Mouse (Mus musculus) neural tube, embryonic 11.5 days (tissue): Measurements from ENCODE around the gene Neurod2. TPM values are rescaled to one million over a fixed set of nuclear protein-coding genes. Genes with fewer than 3 reads are reported as not detected.
A peak's percentile ranks its signal among the peaks of the same experiment; 100 is the strongest.

Experiments
- ATAC-seq: fragments of 200-750 bp; cut with Nextera tagmentation; 2 replicates; pipeline ENCODE4 v1.8.0; 2017; ENCODE audit warnings: moderate number of reproducible peaks, mild to moderate bottlenecking, moderate TSS enrichment, moderate library complexity; ENCODE audit not compliant: insufficient read depth, low FRiP score, low TSS enrichment
- DNase-seq: peaks from one replicate; pipeline ENCODE4 v3.0.0-alpha.2; 2015; ENCODE audit warnings: low spot score
- H3K27ac ChIP-seq: fragments of 300-500 bp; sonication (generic); 2 replicates; pipeline ENCODE4 v1.5.1; 2014; ENCODE audit warnings: low read depth, mild to moderate bottlenecking, low read length
- H3K27me3 ChIP-seq: fragments of 300-500 bp; sonication (generic); 2 replicates; pipeline ENCODE4 v1.6.1; 2014; ENCODE audit warnings: mild to moderate bottlenecking, low read length, mixed read lengths; ENCODE audit not compliant: control insufficient read depth, insufficient read depth
- H3K36me3 ChIP-seq: fragments of 300-500 bp; sonication (generic); 2 replicates; pipeline ENCODE4 v1.6.1; 2014; ENCODE audit warnings: mild to moderate bottlenecking, low read length, moderate library complexity, mixed read lengths; ENCODE audit not compliant: control insufficient read depth, insufficient read depth
- H3K4me1 ChIP-seq: fragments of 300-500 bp; sonication (generic); 2 replicates; pipeline ENCODE4 v1.6.1; 2014; ENCODE audit warnings: low read length, mixed read lengths; ENCODE audit not compliant: control insufficient read depth, insufficient read depth
- H3K4me2 ChIP-seq: fragments of 300-500 bp; sonication (generic); 2 replicates; pipeline ENCODE4 v1.6.1; 2014; ENCODE audit warnings: low read depth, mild to moderate bottlenecking, moderate library complexity
- H3K4me3 ChIP-seq: fragments of 300-500 bp; sonication (generic); 2 replicates; pipeline ENCODE4 v1.5.1; 2014; ENCODE audit warnings: low read depth, low read length
- H3K9ac ChIP-seq: fragments of 300-500 bp; sonication (generic); 2 replicates; pipeline ENCODE4 v1.6.1; 2014; ENCODE audit warnings: mild to moderate bottlenecking, low read length
- H3K9me3 ChIP-seq: fragments of 300-500 bp; sonication (generic); 2 replicates; pipeline ENCODE4 v1.6.1; 2016; ENCODE audit warnings: low read length; ENCODE audit not compliant: control insufficient read depth
- WGBS: fragments of 180-500 bp; shearing (Covaris S2); extraction: QIAGEN DNeasy Blood & Tissue Kit; methylation state at CpG from one replicate; pipeline ENCODE4 v1.1.7; 2014; 5-methylcytosine and 5-hydroxymethylcytosine counted together
- polyA plus RNA-seq: library from polyadenylated mRNA; unstranded; fragments of >200 nt; fragmentation: Nextera tagmentation; extraction: Ambion mirVana; gene quantifications from 2 replicates; pipeline ENCODE4 v1.2.1, GENCODE M21; 2014

Gene Neurod2
- polyA plus RNA-seq, 1 experiment from 2014 or later, result 1.2 TPM

GRCm38 (mm10) chr11:98369337-98369736, 39.9 kb upstream of the Neurod2 start:
- 88% methylated on average over 6 of the region's 6 CpGs for WGBS
- DNase-seq, result no peak
- ATAC-seq, result no peak

GRCm38 (mm10) chr11:98367863-98368186, 38.4 kb upstream of the Neurod2 start:
- H3K4me1 ChIP-seq, result peaks cover 14% of the 10 kb centered on the region
- no peak overlapping the region for H3K27ac ChIP-seq
- H3K36me3 ChIP-seq, result no peaks in the 10 kb centered on the region
- H3K27me3 ChIP-seq, result no peaks in the 10 kb centered on the region
- no peak overlapping the region for H3K9ac ChIP-seq
- no peaks in the 10 kb centered on the region for H3K9me3 ChIP-seq
- H3K4me3 ChIP-seq, result no peak overlapping the region
- no peak for ATAC-seq
- no peak overlapping the region for H3K4me2 ChIP-seq
- DNase-seq, result no peak
- 83% methylated on average over 7 of the region's 7 CpGs for WGBS

More at GRCm38 (mm10) chr11:98369337-98369736, 39.9 kb upstream of the Neurod2 start:
- Histone ChIP-seq H3K4me1 (peaks cover 14% of the 10 kb centered on the region), H3K4me2 (no peak overlapping the region), H3K27ac (no peak overlapping the region), H3K9me3 (no peaks in the 10 kb centered on the region), H3K27me3 (no peaks in the 10 kb centered on the region), H3K4me3 (no peak overlapping the region), H3K9ac (no peak overlapping the region), H3K36me3 (0 out of 2 replicates have a peak, but pooled peaks cover 3% of the 10 kb centered on the region)

DNA sequence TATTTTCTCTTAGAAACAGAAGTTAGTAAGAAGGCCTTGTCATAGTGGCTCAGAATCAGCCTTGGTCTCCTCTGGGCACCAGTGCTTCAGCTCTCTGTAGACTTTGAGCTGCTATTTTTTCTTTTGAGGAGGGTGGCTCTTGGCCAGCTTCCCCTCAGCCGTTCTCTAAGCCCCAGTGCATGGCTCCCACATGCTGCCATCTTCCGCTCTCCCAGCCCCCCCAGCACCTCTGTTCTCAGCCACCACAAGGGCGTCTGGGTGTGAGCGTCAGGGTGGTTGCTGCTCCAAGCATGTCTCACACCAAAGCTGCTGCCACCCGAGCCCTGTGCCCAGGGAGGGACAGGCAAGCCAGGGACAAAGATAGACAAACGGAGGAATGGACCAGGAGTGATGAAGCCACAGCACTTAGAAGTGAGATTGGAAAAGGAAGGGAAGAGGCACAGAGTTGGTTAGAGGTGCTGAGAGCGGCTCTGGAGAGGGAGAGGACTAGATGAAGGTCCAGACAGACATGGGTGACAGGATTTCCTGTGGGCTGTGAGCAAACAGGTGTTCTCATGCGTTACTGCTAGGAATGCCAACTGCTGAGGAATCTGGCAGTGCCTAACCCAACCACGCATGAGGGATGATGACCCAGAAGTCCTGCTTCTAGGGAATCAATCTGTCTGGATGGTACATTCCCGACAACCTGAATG, 37.9 kb upstream of the Neurod2 start:
- Histone ChIP-seq H3K9ac (no peak overlapping the region), H3K4me1 (peaks cover 14% of the 10 kb centered on the region), H3K36me3 (no peaks in the 10 kb centered on the region), H3K27ac (no peak overlapping the region), H3K27me3 (no peaks in the 10 kb centered on the region), H3K4me3 (no peak overlapping the region), H3K9me3 (no peaks in the 10 kb centered on the region), H3K4me2 (no peak overlapping the region)
- WGBS, result 83% methylated on average over 10 of the region's 10 CpGs
- ATAC-seq (no peak), DNase-seq (no peak)

DNA sequence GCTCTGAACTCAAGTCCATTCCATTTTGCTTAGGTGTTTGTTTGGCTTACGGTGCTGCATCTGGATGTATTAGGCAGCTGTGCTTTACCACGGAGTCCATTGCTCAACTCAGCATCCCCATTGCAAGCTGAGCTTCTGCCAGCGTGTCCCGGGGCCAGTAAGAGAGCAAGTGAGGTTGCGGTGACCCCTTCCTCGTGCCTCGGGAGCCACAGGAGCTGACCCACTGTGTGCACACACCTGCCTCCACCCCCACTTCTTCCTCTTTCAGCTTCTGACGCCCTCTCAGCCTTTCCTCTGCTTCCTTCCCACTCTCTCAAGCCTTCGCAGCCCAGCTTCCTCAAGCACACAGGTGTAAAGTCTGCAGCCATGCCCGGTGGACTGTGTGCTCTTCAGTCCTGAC, 36.8 kb upstream of the Neurod2 start:
- peaks cover 9% of the 10 kb centered on the region for H3K4me1 ChIP-seq
- 78% methylated on average over 10 of the region's 10 CpGs for WGBS
- no peaks in the 10 kb centered on the region for H3K9me3 ChIP-seq
- DNase-seq, result no peak
- no peak overlapping the region for H3K4me3 ChIP-seq
- H3K36me3 ChIP-seq, result no peaks in the 10 kb centered on the region
- no peak overlapping the region for H3K27ac ChIP-seq
- no peak for ATAC-seq
- no peak overlapping the region for H3K9ac ChIP-seq
- H3K27me3 ChIP-seq, result no peaks in the 10 kb centered on the region
- H3K4me2 ChIP-seq, result no peak overlapping the region

GRCm38 (mm10) chr11:98364410-98364809, 35.0 kb upstream of the Neurod2 start:
- 89% methylated on average over 5 of the region's 5 CpGs for WGBS
- Histone ChIP-seq H3K4me2 (no peak overlapping the region), H3K27ac (no peak overlapping the region), H3K36me3 (no peaks in the 10 kb centered on the region), H3K9ac (no peak overlapping the region), H3K27me3 (no peaks in the 10 kb centered on the region), H3K9me3 (no peaks in the 10 kb centered on the region), H3K4me1 (peaks cover 19% of the 10 kb centered on the region), H3K4me3 (no peak overlapping the region)
- DNase-seq (no peak), ATAC-seq (no peak)

DNA sequence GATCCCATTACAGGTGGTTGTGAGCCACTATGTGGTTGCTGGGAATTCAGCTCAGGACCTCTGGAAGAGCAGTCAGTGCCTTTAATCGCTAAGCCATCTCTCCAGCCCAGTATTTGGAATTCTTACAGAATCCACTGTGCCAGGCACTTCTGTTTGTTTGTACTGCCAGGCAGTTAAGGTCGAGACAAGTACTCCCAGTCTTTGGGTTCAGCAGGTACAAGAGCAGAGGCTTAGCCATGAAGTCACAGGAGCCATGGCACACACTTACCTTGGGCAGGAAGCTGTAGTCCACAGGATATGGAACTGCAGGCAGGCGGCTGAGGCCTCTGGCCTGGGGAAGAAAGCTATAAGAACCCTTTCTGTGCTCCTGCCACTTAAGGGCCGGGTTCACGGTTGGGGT, 34.4 kb upstream of the Neurod2 start:
- no peaks in the 10 kb centered on the region for H3K36me3 ChIP-seq
- 85% methylated on average over 5 of the region's 5 CpGs for WGBS
- no peak overlapping the region for H3K4me3 ChIP-seq
- ATAC-seq (no peak), DNase-seq (no peak)
- no peaks in the 10 kb centered on the region for H3K9me3 ChIP-seq
- no peaks in the 10 kb centered on the region for H3K27me3 ChIP-seq
- H3K9ac ChIP-seq, result no peak overlapping the region
- peaks cover 25% of the 10 kb centered on the region for H3K4me1 ChIP-seq
- H3K27ac ChIP-seq, result no peak overlapping the region
- H3K4me2 ChIP-seq, result no peak overlapping the region

DNA sequence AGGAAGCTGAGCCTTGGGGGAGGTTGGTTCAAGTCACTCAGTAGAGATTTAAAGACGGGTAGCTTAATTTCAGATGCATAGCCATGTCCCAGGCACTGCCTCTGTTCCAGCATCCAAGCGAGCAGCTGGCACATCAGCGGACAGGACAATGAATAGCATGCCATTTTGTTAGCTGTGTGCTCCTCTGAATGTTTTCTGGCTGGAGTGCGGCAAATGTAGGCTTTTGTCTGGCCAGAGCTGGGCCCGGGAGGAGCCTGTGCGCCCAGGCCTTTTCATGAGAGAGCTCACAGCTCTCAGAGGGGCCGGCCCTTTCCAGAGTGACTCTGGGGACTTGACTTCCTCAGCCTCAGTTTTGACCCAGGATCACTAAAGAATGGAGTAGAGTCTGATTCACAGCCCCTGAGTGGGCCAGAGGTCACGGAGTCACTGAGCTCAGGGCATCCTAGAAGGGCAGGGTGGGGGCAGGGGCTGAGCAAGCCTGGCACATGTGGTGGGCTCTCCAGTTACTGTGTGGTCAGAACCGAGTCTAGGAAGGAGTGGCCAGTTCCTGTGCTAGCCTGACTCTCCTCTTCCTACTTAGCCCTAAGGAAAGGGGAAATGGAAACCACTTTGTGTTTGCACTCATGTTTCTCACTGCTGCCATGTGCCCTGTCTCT, 31.5 kb upstream of the Neurod2 start:
- H3K27ac ChIP-seq, result peak overlapping the region; percentile 58
- WGBS, result 48% methylated on average over 9 of the region's 9 CpGs
- H3K36me3 ChIP-seq, result no peaks in the 10 kb centered on the region
- no peak overlapping the region for H3K4me3 ChIP-seq
- no peaks in the 10 kb centered on the region for H3K27me3 ChIP-seq
- peak overlapping the region; percentile 29; the same call in 1 of the 2 replicates for H3K9ac ChIP-seq
- no peaks in the 10 kb centered on the region for H3K9me3 ChIP-seq
- peaks cover 28% of the 10 kb centered on the region for H3K4me1 ChIP-seq
- no peak for DNase-seq
- no peak for ATAC-seq
- H3K4me2 ChIP-seq, result peak overlapping the region; percentile 8; the same call in 1 of the 2 replicates

GRCm38 (mm10) chr11:98358161-98359083, 29.0 kb upstream of the Neurod2 start, which contains the start of gene Stard3:
TSS of gene Stard3 (plus strand) at chr11:98358368.
- H3K4me1 ChIP-seq, result peaks cover 28% of the 10 kb centered on the region
- ATAC-seq (peak; percentile 85), DNase-seq (peak; percentile 91)
- peak within 1 kb of the TSS; percentile 77 for H3K4me2 ChIP-seq
- no peaks in the 10 kb centered on the region for H3K9me3 ChIP-seq
- H3K9ac ChIP-seq, result peak within 1 kb of the TSS; percentile 54
- no peaks in the 10 kb centered on the region for H3K36me3 ChIP-seq
- H3K4me3 ChIP-seq, result peak within 1 kb of the TSS; percentile 52
- WGBS, result under 1% methylated on average over 49 of the region's 60 CpGs
- H3K27me3 ChIP-seq, result peaks cover 11% of the 10 kb centered on the region; the same call in 1 of the 2 replicates
- peak within 1 kb of the TSS; percentile 54 for H3K27ac ChIP-seq
